Mouse (Mus musculus) neural tube, embryonic 13.5 days (tissue): ENCODE data around the gene Slc39a11. TPM values are rescaled to one million over a fixed set of nuclear protein-coding genes. Genes with fewer than 3 reads are reported as not detected.
A peak's percentile ranks its signal among the peaks of the same experiment; 100 is the strongest.

Source experiments
- ATAC-seq: fragments of 200-750 bp; cut with Nextera tagmentation; 2 replicates; pipeline ENCODE4 v1.8.0; 2017; ENCODE audit warnings: low read depth, mild to moderate bottlenecking, moderate TSS enrichment, moderate library complexity
- H3K27ac ChIP-seq: fragments of 300-500 bp; sonication (generic); replicated peaks from 2 replicates; pipeline ENCODE4 v1.5.1; 2015; ENCODE audit warnings: moderate library complexity, mild to moderate bottlenecking, inconsistent platforms
- H3K27me3 ChIP-seq: fragments of 300-500 bp; sonication (generic); 2 replicates; pipeline ENCODE4 v1.6.1; 2015; ENCODE audit warnings: mild to moderate bottlenecking, inconsistent platforms
- H3K36me3 ChIP-seq: fragments of 300-500 bp; sonication (generic); 2 replicates; pipeline ENCODE4 v1.6.1; 2015; ENCODE audit warnings: mild to moderate bottlenecking, inconsistent platforms
- H3K4me1 ChIP-seq: fragments of 300-500 bp; sonication (generic); replicated peaks from 2 replicates; pipeline ENCODE4 v1.6.1; 2015; ENCODE audit warnings: inconsistent platforms
- H3K4me2 ChIP-seq: fragments of 300-500 bp; sonication (generic); 2 replicates; pipeline ENCODE4 v1.6.1; 2015; ENCODE audit warnings: inconsistent platforms, mild to moderate bottlenecking, moderate library complexity
- H3K4me3 ChIP-seq: fragments of 300-500 bp; sonication (generic); 2 replicates; pipeline ENCODE4 v1.5.1; 2015; ENCODE audit warnings: mild to moderate bottlenecking, inconsistent platforms
- H3K9ac ChIP-seq: fragments of 300-500 bp; sonication (generic); 2 replicates; pipeline ENCODE4 v1.6.1; 2015; ENCODE audit warnings: moderate library complexity, mild to moderate bottlenecking, inconsistent platforms
- H3K9me3 ChIP-seq: fragments of 300-500 bp; sonication (generic); 2 replicates; pipeline ENCODE4 v1.6.1; 2016; ENCODE audit warnings: inconsistent platforms
- WGBS: fragments of 180-500 bp; shearing (Covaris S2); methylation state at CpG from one replicate; pipeline ENCODE4 v1.1.7; 2015; 5-methylcytosine and 5-hydroxymethylcytosine counted together
- polyA plus RNA-seq: library from polyadenylated mRNA; unstranded; fragments of >200 nt; fragmentation: Nextera tagmentation; extraction: Ambion mirVana; gene quantifications from 2 replicates; pipeline ENCODE4 v1.2.1, GENCODE M21; 2015

Slc39a11 gene
- polyA plus RNA-seq, 1 experiment from 2014 or later = 26.8 TPM

- H3K4me1 ChIP-seq = no peaks in the 10 kb centered on the region
- H3K27ac ChIP-seq = no peak overlapping the region
- no peak overlapping the region for H3K4me3 ChIP-seq
- H3K9ac ChIP-seq = no peak overlapping the region
- H3K9me3 ChIP-seq = no peaks in the 10 kb centered on the region
- no peaks in the 10 kb centered on the region for H3K27me3 ChIP-seq
- 73% methylated on average over 16 of the region's 16 CpGs for WGBS
- H3K36me3 ChIP-seq = no peaks in the 10 kb centered on the region
- ATAC-seq = no peak
- no peak overlapping the region for H3K4me2 ChIP-seq
Measured at GRCm38 (mm10) chr11:113209220-113209878, 440.5 kb downstream of the Slc39a11 start.

GRCm38 (mm10) chr11:113208521-113209072, 441.3 kb downstream of the Slc39a11 start:
- H3K9ac ChIP-seq = no peak overlapping the region
- 71% methylated on average over 18 of the region's 18 CpGs for WGBS
- no peaks in the 10 kb centered on the region for H3K36me3 ChIP-seq
- no peak overlapping the region for H3K27ac ChIP-seq
- no peaks in the 10 kb centered on the region for H3K9me3 ChIP-seq
- no peak overlapping the region for H3K4me2 ChIP-seq
- no peaks in the 10 kb centered on the region for H3K27me3 ChIP-seq
- H3K4me3 ChIP-seq = no peak overlapping the region
- no peaks in the 10 kb centered on the region for H3K4me1 ChIP-seq
- ATAC-seq = no peak

GRCm38 (mm10) chr11:113207966-113208365, 441.9 kb downstream of the Slc39a11 start:
- WGBS = 81% methylated on average over 14 of the region's 14 CpGs
- Histone ChIP-seq H3K9ac (no peak overlapping the region), H3K4me3 (no peak overlapping the region), H3K27ac (no peak overlapping the region), H3K4me2 (no peak overlapping the region), H3K9me3 (no peaks in the 10 kb centered on the region), H3K27me3 (no peaks in the 10 kb centered on the region), H3K36me3 (no peaks in the 10 kb centered on the region), H3K4me1 (no peaks in the 10 kb centered on the region)
- ATAC-seq = no peak

- no peak overlapping the region for H3K27ac ChIP-seq
- H3K9ac ChIP-seq = no peak overlapping the region
- H3K4me2 ChIP-seq = no peak overlapping the region
- no peaks in the 10 kb centered on the region for H3K27me3 ChIP-seq
- ATAC-seq = no peak
- WGBS = 69% methylated on average over 10 of the region's 10 CpGs
- H3K4me1 ChIP-seq = peaks cover 4% of the 10 kb centered on the region
- H3K4me3 ChIP-seq = no peak overlapping the region
- no peaks in the 10 kb centered on the region for H3K36me3 ChIP-seq
- no peaks in the 10 kb centered on the region for H3K9me3 ChIP-seq
Measured at GRCm38 (mm10) chr11:113206099-113206498, 443.8 kb downstream of the Slc39a11 start.

- H3K4me3 ChIP-seq = no peak overlapping the region
- H3K4me1 ChIP-seq = peaks cover 35% of the 10 kb centered on the region
- no peak overlapping the region for H3K27ac ChIP-seq
- ATAC-seq = no peak
- 89% methylated on average over 7 of the region's 7 CpGs for WGBS
- H3K9ac ChIP-seq = no peak overlapping the region
- H3K9me3 ChIP-seq = no peaks in the 10 kb centered on the region
- H3K36me3 ChIP-seq = no peaks in the 10 kb centered on the region
- H3K27me3 ChIP-seq = no peaks in the 10 kb centered on the region
- no peak overlapping the region for H3K4me2 ChIP-seq
Measured at GRCm38 (mm10) chr11:113203008-113203407, 446.9 kb downstream of the Slc39a11 start.

GRCm38 (mm10) chr11:113201470-113201997, 448.3 kb downstream of the Slc39a11 start:
- no peaks in the 10 kb centered on the region for H3K9me3 ChIP-seq
- no peaks in the 10 kb centered on the region for H3K36me3 ChIP-seq
- H3K9ac ChIP-seq = peak overlapping the region; percentile 84
- under 1% methylated on average over 42 of the region's 42 CpGs for WGBS
- H3K4me1 ChIP-seq = peaks cover 48% of the 10 kb centered on the region
- H3K27me3 ChIP-seq = no peaks in the 10 kb centered on the region
- H3K4me2 ChIP-seq = peak overlapping the region; percentile 85
- peak; percentile 94 for ATAC-seq
- H3K27ac ChIP-seq = peak overlapping the region; percentile 75
- H3K4me3 ChIP-seq = peak overlapping the region; percentile 68

GRCm38 (mm10) chr11:113200901-113201300, 449.0 kb downstream of the Slc39a11 start:
- peak; percentile 45 for ATAC-seq
- peaks cover 54% of the 10 kb centered on the region for H3K4me1 ChIP-seq
- peak overlapping the region; percentile 68 for H3K4me3 ChIP-seq
- no peaks in the 10 kb centered on the region for H3K9me3 ChIP-seq
- H3K36me3 ChIP-seq = no peaks in the 10 kb centered on the region
- H3K4me2 ChIP-seq = peak overlapping the region; percentile 85
- H3K9ac ChIP-seq = peak overlapping the region; percentile 84
- WGBS = 8% methylated on average over 15 of the region's 15 CpGs
- H3K27me3 ChIP-seq = no peaks in the 10 kb centered on the region
- H3K27ac ChIP-seq = no peak overlapping the region

- Histone ChIP-seq H3K4me3 (peak overlapping the region; percentile 68), H3K36me3 (no peaks in the 10 kb centered on the region), H3K27me3 (no peaks in the 10 kb centered on the region), H3K27ac (no peak overlapping the region), H3K4me1 (peaks cover 61% of the 10 kb centered on the region), H3K4me2 (peak overlapping the region; percentile 85), H3K9me3 (no peaks in the 10 kb centered on the region), H3K9ac (peak overlapping the region; percentile 84)
- 80% methylated on average over 15 of the region's 15 CpGs for WGBS
- ATAC-seq = no peak
Measured at GRCm38 (mm10) chr11:113198586-113198985, 451.3 kb downstream of the Slc39a11 start.

- Histone ChIP-seq H3K27me3 (no peaks in the 10 kb centered on the region), H3K4me1 (peaks cover 66% of the 10 kb centered on the region), H3K9ac (no peak overlapping the region; the same call in 1 of the 2 replicates), H3K4me2 (peak overlapping the region; percentile 85), H3K4me3 (no peak overlapping the region), H3K36me3 (no peaks in the 10 kb centered on the region), H3K27ac (no peak overlapping the region), H3K9me3 (no peaks in the 10 kb centered on the region)
- no peak for ATAC-seq
- WGBS = 84% methylated on average over 8 of the region's 8 CpGs
Measured at GRCm38 (mm10) chr11:113197624-113198023, 452.3 kb downstream of the Slc39a11 start.

- peaks cover 71% of the 10 kb centered on the region for H3K4me1 ChIP-seq
- 82% methylated on average over 19 of the region's 19 CpGs for whole genome bisulfite sequencing
- H3K9me3 ChIP-seq = no peaks in the 10 kb centered on the region
- ATAC-seq = no peak
- no peak overlapping the region for H3K9ac ChIP-seq
- H3K27me3 ChIP-seq = no peaks in the 10 kb centered on the region
- no peak overlapping the region for H3K4me3 ChIP-seq
- no peak overlapping the region for H3K27ac ChIP-seq
- no peaks in the 10 kb centered on the region for H3K36me3 ChIP-seq
- peak overlapping the region; percentile 30; the same call in 1 of the 2 replicates for H3K4me2 ChIP-seq
Measured at GRCm38 (mm10) chr11:113196234-113197007, 453.5 kb downstream of the Slc39a11 start.
